Mouse (Mus musculus): ENCODE results near the gene Agxt. TPM values are rescaled to one million over a fixed set of nuclear protein-coding genes. Genes with fewer than 3 reads are reported as not detected.

The Agxt gene
- polyA plus RNA-seq, 1 experiment from 2014 or later = not detected

Other genes with a start within 250 kb of the Agxt start
- 0.34 and 0.70 TPM in 2 replicates for gene Ankmy1, start 232.3 kb upstream of the Agxt start, polyA plus RNA-seq (2014; fragmentation: Nextera tagmentation; extraction: Ambion mirVana)
- gene Dusp28, start 228.3 kb upstream of the Agxt start, polyA plus RNA-seq (2014; fragmentation: Nextera tagmentation; extraction: Ambion mirVana) = 6.2 and 6.9 TPM in 2 replicates
- 21.7 and 24.6 TPM in 2 replicates for gene Rnpepl1, start 224.5 kb upstream of the Agxt start, polyA plus RNA-seq (2014; fragmentation: Nextera tagmentation; extraction: Ambion mirVana)
- 11.8 and 14.7 TPM in 2 replicates for gene Capn10, start 200.9 kb upstream of the Agxt start, polyA plus RNA-seq (2014; fragmentation: Nextera tagmentation; extraction: Ambion mirVana)
- 0.09 TPM in 1 of 2 replicates, not detected in the other for gene Gpr35, start 184.4 kb upstream of the Agxt start, polyA plus RNA-seq (2014; fragmentation: Nextera tagmentation; extraction: Ambion mirVana)
- gene Aqp12, start 128.9 kb upstream of the Agxt start, polyA plus RNA-seq (2014; fragmentation: Nextera tagmentation; extraction: Ambion mirVana) = not detected in 2 replicates
- 5.7 and 6.3 TPM in 2 replicates for gene Kif1a, start 33.3 kb upstream of the Agxt start, polyA plus RNA-seq (2014; fragmentation: Nextera tagmentation; extraction: Ambion mirVana)
- gene 2310007B03Rik, start 25.7 kb downstream of the Agxt start, polyA plus RNA-seq (2014; fragmentation: Nextera tagmentation; extraction: Ambion mirVana) = 0.11 TPM in 1 of 2 replicates, not detected in the other
- 0.10 and 0.24 TPM in 2 replicates for gene Crocc2, start 33.5 kb downstream of the Agxt start, polyA plus RNA-seq (2014; fragmentation: Nextera tagmentation; extraction: Ambion mirVana)
- gene Sned1, start 100.6 kb downstream of the Agxt start, polyA plus RNA-seq (2014; fragmentation: Nextera tagmentation; extraction: Ambion mirVana) = 3.0 and 3.4 TPM in 2 replicates
- 22.2 and 23.7 TPM in 2 replicates for gene Mterf4, start 170.7 kb downstream of the Agxt start, polyA plus RNA-seq (2014; fragmentation: Nextera tagmentation; extraction: Ambion mirVana)
- 64.5 and 69.7 TPM in 2 replicates for gene Ppp1r7, start 207.6 kb downstream of the Agxt start, polyA plus RNA-seq (2014; fragmentation: Nextera tagmentation; extraction: Ambion mirVana)
- gene Pask, start 208.2 kb downstream of the Agxt start, polyA plus RNA-seq (2014; fragmentation: Nextera tagmentation; extraction: Ambion mirVana) = 8.0 and 8.9 TPM in 2 replicates
- 0.62 and 0.74 TPM in 2 replicates for gene Ano7, start 238.7 kb downstream of the Agxt start, polyA plus RNA-seq (2014; fragmentation: Nextera tagmentation; extraction: Ambion mirVana)